Mouse (Mus musculus): ENCODE data around the gene Glmn. TPM values are rescaled to one million over a fixed set of nuclear protein-coding genes. Genes with fewer than 3 reads are reported as not detected.

Glmn gene
- polyA plus RNA-seq, 1 experiment from 2014 or later: 25.1 TPM

GRCm38 (mm10) chr5:107598380-107598779, 692 bp upstream of the Glmn start:
- Histone ChIP-seq H3K4me3 (ENCODE audit: low read length) (peak overlapping the region; percentile 84), H3K36me3 (ENCODE audit: control insufficient read depth, insufficient read depth, low read length) (peaks cover 10% of the 10 kb centered on the region), H3K9ac (ENCODE audit: low read length) (peak overlapping the region; percentile 80), H3K27me3 (ENCODE audit: control insufficient read depth, insufficient read depth, low read depth, low read length) (no peaks in the 10 kb centered on the region), H3K4me2 (ENCODE audit: low read depth, low read length) (peak overlapping the region; percentile 87), H3K9me3 (ENCODE audit: control insufficient read depth, low read length) (no peaks in the 10 kb centered on the region), H3K27ac (ENCODE audit: low read length) (peak overlapping the region; percentile 86; the same call in 1 of the 2 replicates), H3K4me1 (replicated peaks; ENCODE audit: control insufficient read depth, insufficient read depth, low read length) (peaks cover 8% of the 10 kb centered on the region; the same call in 1 of the 2 replicates)
- WGBS: 16% methylated on average over 4 of the region's 4 CpGs
- ATAC-seq (ENCODE audit: low read depth): no peak

GRCm38 (mm10) chr5:107569148-107569547, 28.5 kb downstream of the Glmn start:
- 93% methylated on average over 9 of the region's 9 CpGs for WGBS
- no peak for ATAC-seq (ENCODE audit: low read depth)
- H3K4me3 ChIP-seq (ENCODE audit: low read length): no peak overlapping the region
- no peaks in the 10 kb centered on the region for H3K9me3 ChIP-seq (ENCODE audit: control insufficient read depth, low read length)
- H3K9ac ChIP-seq (ENCODE audit: low read length): no peak overlapping the region
- H3K4me2 ChIP-seq (ENCODE audit: low read depth, low read length): no peak overlapping the region
- peaks cover 16% of the 10 kb centered on the region for H3K36me3 ChIP-seq (ENCODE audit: control insufficient read depth, insufficient read depth, low read length)
- no peak overlapping the region for H3K27ac ChIP-seq (ENCODE audit: low read length)
- no peaks in the 10 kb centered on the region for H3K27me3 ChIP-seq (ENCODE audit: control insufficient read depth, insufficient read depth, low read depth, low read length)
- no peaks in the 10 kb centered on the region for H3K4me1 ChIP-seq (replicated peaks; ENCODE audit: control insufficient read depth, insufficient read depth, low read length)

GRCm38 (mm10) chr5:107556969-107557368, 40.7 kb downstream of the Glmn start:
- Histone ChIP-seq H3K9me3 (ENCODE audit: control insufficient read depth, low read length) (no peaks in the 10 kb centered on the region), H3K27ac (ENCODE audit: low read length) (no peak overlapping the region), H3K9ac (ENCODE audit: low read length) (no peak overlapping the region), H3K4me3 (ENCODE audit: low read length) (no peak overlapping the region), H3K4me2 (ENCODE audit: low read depth, low read length) (no peak overlapping the region), H3K4me1 (replicated peaks; ENCODE audit: control insufficient read depth, insufficient read depth, low read length) (no peaks in the 10 kb centered on the region), H3K27me3 (ENCODE audit: control insufficient read depth, insufficient read depth, low read depth, low read length) (no peaks in the 10 kb centered on the region), H3K36me3 (ENCODE audit: control insufficient read depth, insufficient read depth, low read length) (peaks cover 11% of the 10 kb centered on the region)
- no peak for ATAC-seq (ENCODE audit: low read depth)
- WGBS: 54% methylated on average over 3 of the region's 3 CpGs

- H3K4me3 ChIP-seq (ENCODE audit: low read length): no peak overlapping the region
- 59% methylated on average over 5 of the region's 5 CpGs for WGBS
- no peak overlapping the region for H3K27ac ChIP-seq (ENCODE audit: low read length)
- H3K9me3 ChIP-seq (ENCODE audit: control insufficient read depth, low read length): no peaks in the 10 kb centered on the region
- peaks cover 4% of the 10 kb centered on the region for H3K36me3 ChIP-seq (ENCODE audit: control insufficient read depth, insufficient read depth, low read length)
- no peaks in the 10 kb centered on the region for H3K27me3 ChIP-seq (ENCODE audit: control insufficient read depth, insufficient read depth, low read depth, low read length)
- ATAC-seq (ENCODE audit: low read depth): no peak
- no peak overlapping the region for H3K9ac ChIP-seq (ENCODE audit: low read length)
- no peak overlapping the region for H3K4me2 ChIP-seq (ENCODE audit: low read depth, low read length)
- H3K4me1 ChIP-seq (replicated peaks; ENCODE audit: control insufficient read depth, insufficient read depth, low read length): no peaks in the 10 kb centered on the region
Observed at GRCm38 (mm10) chr5:107554336-107554735, 43.4 kb downstream of the Glmn start.

- Histone ChIP-seq H3K27me3 (ENCODE audit: control insufficient read depth, insufficient read depth, low read depth, low read length) (no peaks in the 10 kb centered on the region), H3K4me2 (ENCODE audit: low read depth, low read length) (no peak overlapping the region), H3K9me3 (ENCODE audit: control insufficient read depth, low read length) (no peaks in the 10 kb centered on the region), H3K36me3 (ENCODE audit: control insufficient read depth, insufficient read depth, low read length) (no peaks in the 10 kb centered on the region), H3K27ac (ENCODE audit: low read length) (no peak overlapping the region), H3K9ac (ENCODE audit: low read length) (no peak overlapping the region), H3K4me1 (replicated peaks; ENCODE audit: control insufficient read depth, insufficient read depth, low read length) (no peaks in the 10 kb centered on the region), H3K4me3 (ENCODE audit: low read length) (no peak overlapping the region)
- WGBS: 73% methylated on average over 3 of the region's 3 CpGs
- ATAC-seq (ENCODE audit: low read depth): no peak
Observed at GRCm38 (mm10) chr5:107548444-107548843, 49.2 kb downstream of the Glmn start.

GRCm38 (mm10) chr5:107547955-107548354, 49.7 kb downstream of the Glmn start:
- no peaks in the 10 kb centered on the region for H3K9me3 ChIP-seq (ENCODE audit: control insufficient read depth, low read length)
- no peaks in the 10 kb centered on the region for H3K4me1 ChIP-seq (replicated peaks; ENCODE audit: control insufficient read depth, insufficient read depth, low read length)
- no peak for ATAC-seq (ENCODE audit: low read depth)
- H3K27ac ChIP-seq (ENCODE audit: low read length): no peak overlapping the region
- H3K27me3 ChIP-seq (ENCODE audit: control insufficient read depth, insufficient read depth, low read depth, low read length): no peaks in the 10 kb centered on the region
- H3K9ac ChIP-seq (ENCODE audit: low read length): no peak overlapping the region
- no peaks in the 10 kb centered on the region for H3K36me3 ChIP-seq (ENCODE audit: control insufficient read depth, insufficient read depth, low read length)
- WGBS: 63% methylated on average over 3 of the region's 3 CpGs
- H3K4me3 ChIP-seq (ENCODE audit: low read length): no peak overlapping the region
- H3K4me2 ChIP-seq (ENCODE audit: low read depth, low read length): no peak overlapping the region

GRCm38 (mm10) chr5:107545927-107546326, 51.8 kb downstream of the Glmn start:
- H3K27ac ChIP-seq (ENCODE audit: low read length): no peak overlapping the region
- H3K4me1 ChIP-seq (replicated peaks; ENCODE audit: control insufficient read depth, insufficient read depth, low read length): no peaks in the 10 kb centered on the region
- H3K9me3 ChIP-seq (ENCODE audit: control insufficient read depth, low read length): no peaks in the 10 kb centered on the region
- H3K36me3 ChIP-seq (ENCODE audit: control insufficient read depth, insufficient read depth, low read length): no peaks in the 10 kb centered on the region
- no peak for ATAC-seq (ENCODE audit: low read depth)
- H3K4me2 ChIP-seq (ENCODE audit: low read depth, low read length): no peak overlapping the region
- no peaks in the 10 kb centered on the region for H3K27me3 ChIP-seq (ENCODE audit: control insufficient read depth, insufficient read depth, low read depth, low read length)
- no peak overlapping the region for H3K9ac ChIP-seq (ENCODE audit: low read length)
- 50% methylated on average over 4 of the region's 4 CpGs for WGBS
- no peak overlapping the region for H3K4me3 ChIP-seq (ENCODE audit: low read length)

GRCm38 (mm10) chr5:107541696-107542095, 56.0 kb downstream of the Glmn start:
- no peak for ATAC-seq (ENCODE audit: low read depth)
- 47% methylated on average over 7 of the region's 7 CpGs for WGBS
- no peak overlapping the region for H3K4me3 ChIP-seq (ENCODE audit: low read length)

GRCm38 (mm10) chr5:107534581-107534980, 63.1 kb downstream of the Glmn start, which contains the start of gene 1700028K03Rik:
Gene 1700028K03Rik (plus strand): TSS chr5:107534709.
- ATAC-seq (ENCODE audit: low read depth): no peak
- H3K27ac ChIP-seq (ENCODE audit: low read length): no peak within 1 kb of the TSS
- H3K4me2 ChIP-seq (ENCODE audit: low read depth, low read length): no peak within 1 kb of the TSS
- H3K4me1 ChIP-seq (replicated peaks; ENCODE audit: control insufficient read depth, insufficient read depth, low read length): no peaks in the 10 kb centered on the region
- H3K9me3 ChIP-seq (ENCODE audit: control insufficient read depth, low read length): no peaks in the 10 kb centered on the region
- no peak within 1 kb of the TSS for H3K4me3 ChIP-seq (ENCODE audit: low read length)
- no peak within 1 kb of the TSS for H3K9ac ChIP-seq (ENCODE audit: low read length)
- H3K27me3 ChIP-seq (ENCODE audit: control insufficient read depth, insufficient read depth, low read depth, low read length): no peaks in the 10 kb centered on the region
- 66% methylated on average over 15 of the region's 15 CpGs for WGBS
- H3K36me3 ChIP-seq (ENCODE audit: control insufficient read depth, insufficient read depth, low read length): no peaks in the 10 kb centered on the region

More at GRCm38 (mm10) chr5:107541696-107542095, 56.0 kb downstream of the Glmn start:
- H3K4me2 ChIP-seq (ENCODE audit: low read depth, low read length): no peak overlapping the region
- H3K27me3 ChIP-seq (ENCODE audit: control insufficient read depth, insufficient read depth, low read depth, low read length): no peaks in the 10 kb centered on the region
- no peaks in the 10 kb centered on the region for H3K9me3 ChIP-seq (ENCODE audit: control insufficient read depth, low read length)
- no peak overlapping the region for H3K27ac ChIP-seq (ENCODE audit: low read length)
- no peaks in the 10 kb centered on the region for H3K36me3 ChIP-seq (ENCODE audit: control insufficient read depth, insufficient read depth, low read length)
- no peak overlapping the region for H3K9ac ChIP-seq (ENCODE audit: low read length)
- H3K4me1 ChIP-seq (replicated peaks; ENCODE audit: control insufficient read depth, insufficient read depth, low read length): no peaks in the 10 kb centered on the region

GRCm38 (mm10) chr5:107533590-107533989, 64.1 kb downstream of the Glmn start:
- Histone ChIP-seq H3K36me3 (ENCODE audit: control insufficient read depth, insufficient read depth, low read length) (no peaks in the 10 kb centered on the region), H3K27me3 (ENCODE audit: control insufficient read depth, insufficient read depth, low read depth, low read length) (no peaks in the 10 kb centered on the region), H3K4me1 (replicated peaks; ENCODE audit: control insufficient read depth, insufficient read depth, low read length) (no peaks in the 10 kb centered on the region), H3K9ac (ENCODE audit: low read length) (no peak overlapping the region), H3K4me2 (ENCODE audit: low read depth, low read length) (no peak overlapping the region), H3K4me3 (ENCODE audit: low read length) (no peak overlapping the region), H3K27ac (ENCODE audit: low read length) (no peak overlapping the region), H3K9me3 (ENCODE audit: control insufficient read depth, low read length) (no peaks in the 10 kb centered on the region)
- WGBS: 38% methylated on average over 2 of the region's 2 CpGs
- no peak for ATAC-seq (ENCODE audit: low read depth)
